Mouse (Mus musculus): Measurements from ENCODE around the gene Rbm41. TPM values are rescaled to one million over a fixed set of nuclear protein-coding genes. Genes with fewer than 3 reads are reported as not detected.
A peak's percentile ranks its signal among the peaks of the same experiment; 100 is the strongest.

The Rbm41 gene
- polyA plus RNA-seq, 1 experiment from 2014 or later: 4.2 TPM

DNA sequence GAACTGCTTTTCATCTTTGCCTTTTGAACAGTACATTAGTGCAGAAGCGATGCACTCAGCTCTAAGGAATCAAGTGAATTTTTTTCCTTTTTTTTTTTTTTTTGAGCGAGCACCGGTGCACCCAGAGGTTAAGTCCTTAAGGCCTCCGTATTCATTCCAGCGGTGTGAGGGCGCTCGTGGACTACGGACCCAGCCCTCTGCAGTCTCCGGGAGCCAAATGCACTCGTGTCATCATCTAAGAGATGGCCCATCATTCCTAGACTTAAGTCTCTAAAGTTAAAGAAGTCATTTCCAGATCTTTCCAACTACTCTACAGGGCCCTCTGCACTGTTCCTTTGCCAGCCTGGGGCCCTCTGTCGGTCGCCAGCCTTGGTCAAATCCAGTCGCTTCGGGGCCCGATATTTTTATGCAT, 128.1 kb downstream of the Rbm41 start:
- H3K27me3 ChIP-seq: 0 out of 2 replicates have a peak, but pooled peaks cover 7% of the 10 kb centered on the region
- 28% methylated on average over 15 of the region's 15 CpGs for WGBS
- H3K36me3 ChIP-seq: no peaks in the 10 kb centered on the region
- no peak overlapping the region for H3K9ac ChIP-seq
- no peak overlapping the region for H3K27ac ChIP-seq
- no peaks in the 10 kb centered on the region for H3K4me1 ChIP-seq
- H3K9me3 ChIP-seq: no peaks in the 10 kb centered on the region
- H3K4me2 ChIP-seq: peak overlapping the region; percentile 58
- peak overlapping the region; percentile 61 for H3K4me3 ChIP-seq
- no peak for ATAC-seq (ENCODE audit: insufficient number of reproducible peaks, low FRiP score, low TSS enrichment, low read depth)

DNA sequence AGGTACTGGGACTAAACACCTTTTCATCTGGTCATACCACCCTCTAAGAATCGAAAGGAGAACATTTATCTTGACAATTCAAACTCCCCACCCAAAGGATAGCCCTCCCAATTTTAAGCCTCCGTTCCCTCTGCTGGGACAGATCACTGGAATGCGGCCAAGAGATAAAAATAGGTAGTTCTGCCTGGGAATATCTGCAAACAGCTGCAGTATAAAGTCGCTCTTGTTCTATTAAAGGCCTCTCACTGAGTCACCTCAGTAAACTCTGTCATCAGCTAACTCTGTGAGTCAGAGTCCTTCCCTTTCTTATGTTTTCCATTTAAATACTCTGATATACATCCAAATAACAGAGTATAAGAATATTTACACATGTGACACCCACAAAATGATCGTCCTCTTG, 139.0 kb downstream of the Rbm41 start:
- Histone ChIP-seq H3K36me3 (no peaks in the 10 kb centered on the region), H3K4me3 (no peak overlapping the region), H3K27ac (no peak overlapping the region), H3K4me1 (no peaks in the 10 kb centered on the region), H3K4me2 (no peak overlapping the region), H3K27me3 (no peaks in the 10 kb centered on the region; the same call in 1 of the 2 replicates), H3K9me3 (no peaks in the 10 kb centered on the region), H3K9ac (no peak overlapping the region)
- WGBS: 65% methylated on average over 5 of the region's 5 CpGs
- ATAC-seq (ENCODE audit: insufficient number of reproducible peaks, low FRiP score, low TSS enrichment, low read depth): no peak

DNA sequence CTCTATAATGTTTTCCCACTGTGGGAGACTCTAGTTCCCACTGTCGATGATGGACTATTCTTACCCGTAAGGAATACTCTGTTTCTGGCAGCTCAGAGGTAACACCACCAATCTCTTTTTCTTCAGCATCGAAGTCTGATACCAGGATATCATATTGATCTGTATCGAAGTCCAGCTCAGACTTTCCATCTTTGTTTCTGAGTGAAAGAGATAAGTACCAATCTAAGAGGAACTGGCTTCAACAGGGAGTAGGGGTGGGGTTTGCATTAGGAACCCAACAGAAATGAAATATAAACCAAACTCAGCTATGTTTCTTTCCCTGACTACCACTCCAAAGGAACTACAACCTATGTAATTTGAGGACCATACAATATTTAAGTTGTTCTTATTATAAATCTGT, 143.6 kb downstream of the Rbm41 start:
- Histone ChIP-seq H3K27me3 (no peaks in the 10 kb centered on the region; the same call in 1 of the 2 replicates), H3K36me3 (no peaks in the 10 kb centered on the region), H3K4me1 (no peaks in the 10 kb centered on the region), H3K27ac (no peak overlapping the region), H3K4me3 (no peak overlapping the region), H3K9ac (no peak overlapping the region), H3K4me2 (no peak overlapping the region), H3K9me3 (no peaks in the 10 kb centered on the region)
- no peak for ATAC-seq (ENCODE audit: insufficient number of reproducible peaks, low FRiP score, low TSS enrichment, low read depth)
- WGBS: 94% methylated on average over 4 of the region's 4 CpGs

DNA sequence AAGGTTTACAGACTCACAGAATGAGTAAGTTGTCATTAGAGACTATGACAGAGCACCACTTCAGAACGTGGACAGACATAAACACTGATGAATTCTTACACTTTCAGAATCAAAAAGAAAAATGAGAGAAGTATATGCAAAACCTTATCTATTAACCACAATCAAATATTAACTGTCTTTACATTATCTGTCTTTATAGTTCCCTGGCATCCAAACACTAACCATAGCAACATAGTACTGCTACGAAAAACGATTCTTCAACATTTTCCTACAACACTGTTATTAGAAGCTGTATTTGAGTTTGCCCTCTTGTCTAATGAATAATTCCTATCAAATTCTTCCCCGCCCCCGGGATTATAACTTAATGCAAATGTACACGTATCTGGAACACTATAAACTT, 157.3 kb downstream of the Rbm41 start:
- H3K36me3 ChIP-seq: no peaks in the 10 kb centered on the region; the same call in 1 of the 2 replicates
- no peak for ATAC-seq (ENCODE audit: insufficient number of reproducible peaks, low FRiP score, low TSS enrichment, low read depth)
- 76% methylated on average over 6 of the region's 6 CpGs for WGBS
- H3K27me3 ChIP-seq: no peaks in the 10 kb centered on the region
- H3K4me3 ChIP-seq: no peak overlapping the region
- no peak overlapping the region for H3K27ac ChIP-seq
- H3K4me2 ChIP-seq: no peak overlapping the region
- H3K9me3 ChIP-seq: no peaks in the 10 kb centered on the region
- no peak overlapping the region for H3K9ac ChIP-seq
- H3K4me1 ChIP-seq: no peaks in the 10 kb centered on the region

Other genes starting within 250 kb of the Rbm41 start
- 0.87 and 1.1 TPM in 2 replicates for gene Ripply1, start 216.2 kb downstream of the Rbm41 start, polyA plus RNA-seq (2015; fragmentation: Nextera tagmentation; extraction: Ambion mirVana)
- 0.55 and 1.6 TPM in 2 replicates for gene Cldn2, start 197.8 kb downstream of the Rbm41 start, polyA plus RNA-seq (2015; fragmentation: Nextera tagmentation; extraction: Ambion mirVana)
- 22.7 and 24.2 TPM in 2 replicates for gene Morc4, start 126.9 kb downstream of the Rbm41 start, polyA plus RNA-seq (2015; fragmentation: Nextera tagmentation; extraction: Ambion mirVana)
- 2.2 and 3.4 TPM in 2 replicates for gene Nup62cl, start 64.1 kb upstream of the Rbm41 start, polyA plus RNA-seq (2015; fragmentation: Nextera tagmentation; extraction: Ambion mirVana)
- gene Pih1h3b, start 64.3 kb upstream of the Rbm41 start, polyA plus RNA-seq (2015; fragmentation: Nextera tagmentation; extraction: Ambion mirVana): not detected in 2 replicates

Data from limb, embryonic 15.5 days (tissue).